Comparison of ENCODE assay signal across 20 mouse cellular contexts in the genomic region with DNA sequence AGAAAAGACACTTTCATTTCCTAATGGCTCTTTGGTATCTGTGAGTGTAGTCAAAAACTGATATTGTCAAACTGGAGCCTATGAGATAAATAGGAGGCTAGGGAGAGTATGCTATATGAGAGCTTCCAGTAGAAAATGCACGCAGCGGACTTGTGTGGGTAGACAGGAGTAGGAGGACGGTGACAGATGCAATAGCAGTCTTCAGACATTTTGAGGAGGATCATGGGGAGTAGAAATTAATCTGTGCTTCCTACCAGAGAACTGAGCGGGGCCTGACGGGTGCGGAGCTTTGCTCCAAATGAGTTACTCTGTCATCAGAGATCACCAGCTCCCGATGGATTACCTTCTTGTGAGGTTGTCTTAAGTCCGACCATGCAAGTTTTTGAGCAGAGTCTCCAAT. TPM values are rescaled to one million over a fixed set of nuclear protein-coding genes. Genes with fewer than 3 reads are reported as not detected.
DNase-seq lines count a peak whose midpoint lies in the region; ATAC-seq lines count a peak whose summit lies in the region.
"Had no signal": no experiment of that assay in that cellular context is flagged by ENCODE, and none has a peak within 500 bp of the region (broad histone marks: within the 10 kb centered on the region; RNA-seq: fewer than 3 reads in every experiment).

No protein-coding gene starts in this region.

- no peak for DNase-seq in frontal cortex, postnatal 10 days (ENCODE audit: low spot score in 2 of 2)
- DNase-seq in left cerebral cortex, adult 18-20 months (ENCODE audit: low spot score in 2 of 2): peak; percentile 12 to 59
- no peak for DNase-seq in left cerebral cortex, adult 11 months (ENCODE audit: low spot score)
- DNase-seq in layer of hippocampus, adult 9-11 months: peak; percentile 33
- peak; percentile 19 to 49 for DNase-seq in right cerebral cortex, postnatal 36 days (ENCODE audit: low spot score in 2 of 2)
- no peak for DNase-seq in kidney, adult 9 months
- DNase-seq: adrenal gland, adult 8-10 months; cerebellum, adult 8-10 months; gastrocnemius, postnatal 36 days; heart, adult 2 months; kidney, adult 11 months; kidney, postnatal 4 days; liver, postnatal 0 days; lung, postnatal 14 days; thymus, postnatal 36 days had no signal

- peak; percentile 99 for ATAC-seq in frontal cortex, adult (ENCODE audit: low TSS enrichment)
- ATAC-seq: activated CD4-positive, CD25-positive, alpha-beta regulatory T cell, adult 4 months; forebrain, embryonic 13.5 days; liver, postnatal 0 days had no signal

RNA-seq across cellular contexts. Expression of a gene that starts 29.6 kb away (rescaled TPM):
- total RNA-seq in left cerebral cortex, adult 18-20 months (2021): 10 to 100 TPM; 18.5 to 22.2 TPM

RNA-seq across cellular contexts. Expression of a gene that starts 52.6 kb away (rescaled TPM):
- total RNA-seq in left cerebral cortex, adult 18-20 months (2021): 10 to 100 TPM; 13.7 to 14.1 TPM
- total RNA-seq: gastrocnemius, postnatal 36 days; heart, postnatal 25 days; megakaryocyte progenitor cell, adult 5-6 weeks had no signal

RNA-seq across cellular contexts. Expression of a gene that starts 52.7 kb away (rescaled TPM):
- 1 to 10 TPM; 5.1 to 6.4 TPM for total RNA-seq in left cerebral cortex, adult 18-20 months (2021)

Comparison
In these comparisons a context has a peak if more than half of its experiments do, and no peak if none do; other contexts are left out.
1. DNase-seq: peak in left cerebral cortex, adult 18-20 months (2 of 2), layer of hippocampus, adult 9-11 months (single experiment) and right cerebral cortex, postnatal 36 days (2 of 2); none in frontal cortex, postnatal 10 days (0 of 2), left cerebral cortex, adult 11 months (single experiment) and kidney, adult 9 months (single experiment).